Mouse (Mus musculus): ENCODE measurements at regions not wholly inside any gene's neighbourhood (a gene's known extent, or its start where the extent isn't known, plus 50 kb on each side); places are given as distances from the start of the nearest gene placed in this dataset.

DNA sequence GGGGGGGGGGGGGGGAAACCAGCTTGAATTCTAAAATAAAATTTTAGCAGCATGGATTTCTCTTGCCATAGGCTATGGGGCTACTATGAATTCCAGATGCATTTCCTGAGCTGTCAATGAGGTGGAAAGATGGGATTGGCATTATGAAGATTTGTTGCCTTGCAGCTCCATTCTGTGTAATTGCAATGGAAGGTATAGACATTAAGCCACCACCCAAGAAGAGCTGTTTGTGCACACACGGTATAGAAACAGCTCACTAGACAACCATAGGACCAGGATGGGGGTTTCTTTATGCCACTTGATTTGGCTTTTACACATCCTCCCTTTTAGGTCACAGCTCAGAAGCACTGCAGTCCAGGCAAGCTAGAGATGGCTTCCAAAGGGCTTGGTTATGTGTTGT is 247.8 kb downstream of the Satb1 start:
- TF ChIP-seq CTCF (IDR thresholded peaks at IDR 0.05; ENCODE audit: borderline replicate concordance, control insufficient read depth, extremely low read depth, insufficient read depth, low read length, poor library complexity) (no peak), POLR2A (IDR thresholded peaks at IDR 0.05; ENCODE audit: control insufficient read depth, extremely low read depth, insufficient read depth, low read length, poor library complexity) (no peak)

Measured in thymus, adult 2 months (tissue).